Mouse (Mus musculus): Measurements from ENCODE around the gene Utf1.
A peak's percentile ranks its signal among the peaks of the same experiment; 100 is the strongest.

Utf1 gene

DNA sequence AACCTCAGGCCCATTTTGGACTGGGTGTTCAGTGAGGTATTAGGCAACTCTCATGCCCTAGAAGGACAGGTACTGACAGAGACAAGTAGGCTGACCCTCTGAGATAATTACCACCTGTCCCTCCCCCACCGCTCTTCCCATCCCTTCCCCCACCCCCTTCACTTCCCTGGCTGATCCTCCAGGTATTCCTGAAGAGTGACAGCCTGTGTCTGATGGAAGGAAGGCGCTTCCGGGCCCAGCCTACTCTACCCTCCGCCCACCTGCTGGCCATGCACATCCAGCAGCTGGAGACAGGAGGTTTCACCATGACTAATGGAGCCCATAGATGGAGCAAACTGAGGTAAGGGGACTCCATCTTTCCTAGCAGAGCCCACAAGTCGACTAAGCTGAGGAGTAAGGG lies 5.8 kb upstream of the Utf1 start:
- no peak for DNase-seq (ENCODE audit: low spot score)

GRCm38 (mm10) chr7:139940476-139941209 lies 2.9 kb upstream of the Utf1 start:
- DNase-seq (ENCODE audit: low spot score) = no peak

GRCm38 (mm10) chr7:139944291-139945240 lies 977 bp downstream of the Utf1 start:
- no peak for DNase-seq (ENCODE audit: low spot score)

- DNase-seq (ENCODE audit: low spot score) = no peak
Observed at GRCm38 (mm10) chr7:139945516-139945915, 1.9 kb downstream of the Utf1 start.

- no peak for DNase-seq (ENCODE audit: low spot score)
Observed at GRCm38 (mm10) chr7:139946032-139946431, 2.4 kb downstream of the Utf1 start.

GRCm38 (mm10) chr7:139949893-139950282 lies 6.3 kb downstream of the Utf1 start:
- DNase-seq (ENCODE audit: low spot score) = peak; percentile 74

DNA sequence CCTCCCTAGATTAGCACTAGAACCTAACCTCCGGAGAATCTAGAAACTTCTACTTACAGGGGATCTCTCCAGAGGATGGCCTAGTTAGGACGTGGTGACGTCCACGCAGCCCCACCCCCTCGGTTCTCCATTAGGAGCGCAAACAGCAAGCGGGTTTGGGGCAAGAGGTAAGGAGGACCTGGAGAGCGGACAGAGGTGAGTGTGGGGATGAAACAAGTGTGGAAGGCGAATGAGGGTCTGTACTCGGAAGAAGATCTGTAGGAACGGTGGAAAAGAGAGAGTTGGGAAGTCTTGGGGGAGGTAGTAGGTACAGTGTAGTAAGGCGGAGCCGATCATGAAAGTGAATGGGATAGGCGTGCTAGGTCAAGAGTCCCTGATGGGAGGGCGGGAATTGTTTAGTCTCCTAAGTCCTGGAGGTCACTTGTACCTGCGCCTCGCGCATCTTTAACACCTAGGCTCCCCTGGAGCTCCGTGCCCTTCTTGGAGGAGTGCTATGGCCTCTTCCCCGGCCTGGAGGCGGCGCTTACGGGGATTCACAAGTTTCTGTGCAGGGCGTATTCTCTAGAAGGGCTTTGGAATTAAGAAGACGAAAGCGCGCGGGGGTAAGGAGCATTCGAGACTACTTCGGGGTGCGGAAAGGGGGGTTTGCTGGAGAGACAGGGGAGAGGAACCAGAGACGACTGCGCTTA lies 6.8 kb downstream of the Utf1 start:
- peak; percentile 49 for DNase-seq (ENCODE audit: low spot score)

- no peak for DNase-seq (ENCODE audit: low spot score)
Observed at GRCm38 (mm10) chr7:139951079-139951478, 7.5 kb downstream of the Utf1 start.

- DNase-seq (ENCODE audit: low spot score) = no peak
Observed at GRCm38 (mm10) chr7:139951991-139952633, 8.5 kb downstream of the Utf1 start.

DNA sequence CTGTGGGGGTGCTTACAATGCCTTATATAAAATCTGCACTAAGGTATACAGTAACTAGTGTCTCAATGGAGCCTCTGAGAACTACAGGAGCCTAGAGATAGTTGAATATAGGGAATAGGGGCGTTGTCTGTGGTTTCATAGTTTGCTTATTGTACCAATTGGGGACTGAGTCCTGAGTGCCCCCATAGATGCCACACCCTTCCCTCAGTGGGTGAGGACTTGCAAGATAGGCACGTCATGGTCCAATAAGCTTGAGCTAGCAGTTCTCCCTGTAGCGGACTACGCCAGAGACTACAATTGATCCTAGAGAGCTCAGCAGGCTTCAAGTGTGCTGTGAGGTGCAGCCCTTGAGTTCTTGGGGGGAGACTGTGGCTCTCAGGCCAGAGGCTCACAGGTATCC lies 11.9 kb downstream of the Utf1 start:
- no peak for DNase-seq (ENCODE audit: low spot score)

- no peak for DNase-seq (ENCODE audit: low spot score)
Observed at GRCm38 (mm10) chr7:139956658-139957057, 13.1 kb downstream of the Utf1 start.

- DNase-seq (ENCODE audit: low spot score) = no peak
Observed at GRCm38 (mm10) chr7:139957437-139957836, 13.8 kb downstream of the Utf1 start.

DNA sequence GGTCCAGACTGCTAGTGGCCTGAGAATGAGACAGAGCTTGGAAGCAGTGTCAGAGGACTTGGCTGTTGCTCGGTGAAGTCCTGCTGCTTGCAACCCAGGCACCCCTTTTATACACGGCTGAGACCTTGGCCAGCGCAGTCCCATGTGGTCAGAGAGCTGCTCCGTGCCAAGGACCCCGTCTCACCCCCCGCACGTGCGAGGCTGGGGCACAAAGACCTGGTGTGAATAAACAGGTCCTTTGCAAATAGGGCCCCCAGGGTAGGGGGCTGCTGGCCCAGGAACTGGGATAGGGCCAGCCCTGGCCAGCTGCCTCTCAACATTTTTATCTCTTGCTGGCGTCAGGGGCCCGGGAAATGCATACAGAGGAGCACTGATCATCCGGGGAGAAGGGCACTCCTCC lies 14.4 kb downstream of the Utf1 start:
- DNase-seq (ENCODE audit: low spot score) = no peak

- no peak for DNase-seq (ENCODE audit: low spot score)
Observed at GRCm38 (mm10) chr7:139961141-139961540, 17.6 kb downstream of the Utf1 start.

- no peak for DNase-seq (ENCODE audit: low spot score)
Observed at GRCm38 (mm10) chr7:139963814-139964213, 20.2 kb downstream of the Utf1 start.

- no peak for DNase-seq (ENCODE audit: low spot score)
Observed at GRCm38 (mm10) chr7:139967175-139967574, 23.6 kb downstream of the Utf1 start.

- DNase-seq (ENCODE audit: low spot score) = no peak
Observed at GRCm38 (mm10) chr7:139968428-139968827, 24.8 kb downstream of the Utf1 start.

- peak; percentile 84 for DNase-seq (ENCODE audit: low spot score)
Observed at GRCm38 (mm10) chr7:139969348-139970130, 25.9 kb downstream of the Utf1 start.

GRCm38 (mm10) chr7:139970216-139970919 lies 26.8 kb downstream of the Utf1 start:
- no peak for DNase-seq (ENCODE audit: low spot score)

DNA sequence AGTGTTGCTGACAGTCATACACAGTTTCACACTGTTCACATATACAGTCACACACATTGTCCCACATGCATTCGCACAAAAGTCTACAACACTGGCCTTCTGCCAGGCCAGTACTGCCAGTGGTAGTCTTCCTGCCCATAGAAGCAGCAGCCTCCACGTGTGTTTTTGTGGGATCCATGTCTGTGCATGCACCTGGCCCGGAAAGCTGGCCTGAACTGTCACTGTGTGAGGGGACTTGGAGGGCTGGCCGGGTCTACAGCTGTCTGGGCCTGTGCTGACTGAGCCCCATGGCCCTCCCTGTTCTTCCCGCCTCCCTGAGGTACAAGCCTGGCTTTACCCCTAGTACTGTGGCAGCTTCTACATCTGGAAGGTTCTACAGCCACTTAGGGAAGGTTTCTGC lies 27.4 kb downstream of the Utf1 start:
- DNase-seq (ENCODE audit: low spot score) = no peak

GRCm38 (mm10) chr7:139971436-139971835 lies 27.8 kb downstream of the Utf1 start:
- DNase-seq (ENCODE audit: low spot score) = peak; percentile 57
